In the genomic region with DNA sequence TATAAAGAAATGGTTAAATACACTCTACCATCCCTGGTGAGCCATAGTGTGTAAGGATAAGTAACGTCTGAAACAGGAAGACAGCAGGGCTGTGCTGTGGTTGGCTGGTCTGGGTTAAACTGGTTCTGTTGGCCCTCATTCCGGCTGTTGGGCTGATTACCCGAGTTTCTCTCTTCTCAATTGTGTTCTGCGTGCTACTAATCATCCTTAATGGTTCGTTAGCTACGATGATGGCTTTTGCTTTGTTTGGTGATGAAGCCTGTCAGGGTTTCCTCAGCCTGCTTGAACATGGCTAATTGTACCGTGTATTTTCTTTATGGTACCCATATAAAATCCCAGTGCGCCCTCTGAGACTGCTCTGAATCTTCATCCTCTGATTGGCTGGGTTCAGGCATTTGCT, we compare ENCODE assay signal across 28 mouse cellular contexts.
"Had no signal": no experiment of that assay in that cellular context is flagged by ENCODE, and none has a peak within 500 bp of the region (broad histone marks: within the 10 kb centered on the region; RNA-seq: fewer than 3 reads in every experiment).

No protein-coding gene starts in this region.

- H3K9me3 ChIP-seq: heart, embryonic 13.5 days; heart, embryonic 15.5 days; hindbrain, embryonic 10.5 days; hindbrain, embryonic 12.5 days; kidney, embryonic 15.5 days; limb, embryonic 13.5 days; limb, embryonic 15.5 days; liver, embryonic 12.5 days had no signal

- H3K27ac ChIP-seq: gastrocnemius, adult 2 months; heart, adult 2 months; heart, embryonic 13.5 days; heart, embryonic 15.5 days; hindbrain, embryonic 10.5 days; hindbrain, embryonic 12.5 days; hindbrain, embryonic 14.5 days; kidney, embryonic 15.5 days; kidney, postnatal 0 days; limb, embryonic 13.5 days; limb, embryonic 15.5 days; liver, embryonic 12.5 days had no signal

- H3K4me3 ChIP-seq: gastrocnemius, adult 2 months; heart, adult 2 months; heart, embryonic 13.5 days; heart, embryonic 15.5 days; hindbrain, embryonic 10.5 days; hindbrain, embryonic 12.5 days; kidney, embryonic 15.5 days; limb, embryonic 13.5 days; limb, embryonic 15.5 days; liver, embryonic 12.5 days had no signal

- ATAC-seq: hindbrain, embryonic 16.5 days; inflammation-experienced regulatory T-cells, adult 6 months; intestine, embryonic 16.5 days; liver, embryonic 12.5 days had no signal

- H3K4me1 ChIP-seq: heart, embryonic 13.5 days; heart, embryonic 15.5 days; hindbrain, embryonic 10.5 days; hindbrain, embryonic 12.5 days; kidney, embryonic 15.5 days; limb, embryonic 15.5 days; liver, embryonic 12.5 days had no signal

- H3K9ac ChIP-seq: heart, embryonic 13.5 days; heart, embryonic 15.5 days; hindbrain, embryonic 12.5 days; hindbrain, embryonic 14.5 days; kidney, embryonic 15.5 days; limb, embryonic 13.5 days; limb, embryonic 15.5 days; liver, embryonic 12.5 days had no signal

- H3K27me3 ChIP-seq: heart, embryonic 13.5 days; heart, embryonic 15.5 days; hindbrain, embryonic 12.5 days; kidney, embryonic 15.5 days; limb, embryonic 13.5 days; limb, embryonic 15.5 days; liver, embryonic 12.5 days had no signal

- H3K4me2 ChIP-seq: heart, embryonic 11.5 days; heart, embryonic 13.5 days; heart, embryonic 15.5 days; hindbrain, embryonic 12.5 days; hindbrain, embryonic 14.5 days; kidney, embryonic 15.5 days; limb, embryonic 13.5 days; limb, embryonic 15.5 days; liver, embryonic 12.5 days had no signal

- DNase-seq: gastrocnemius, adult 2 months; gastrocnemius, postnatal 10 days; gastrocnemius, postnatal 25 days; heart, adult 11 months; heart, adult 2 months; heart, postnatal 4 days; kidney, adult 11 months; kidney, adult 2 months; kidney, adult 9 months; kidney, postnatal 14 days; kidney, postnatal 36 days; layer of hippocampus, adult 9-11 months; layer of hippocampus, postnatal 36 days; left cerebral cortex, postnatal 4 days had no signal
